Mouse (Mus musculus) midbrain, embryonic 16.5 days (tissue): Measurements from ENCODE around the gene Mt4. TPM values are rescaled to one million over a fixed set of nuclear protein-coding genes. Genes with fewer than 3 reads are reported as not detected.
"Not testable (repeated sequence)": the region's sequence is repeated elsewhere in the genome, so short reads cannot be mapped to it uniquely, and the experiment has no call there.

Experiments used
- ATAC-seq: fragments of 200-750 bp; cut with Nextera tagmentation; 2 replicates; pipeline ENCODE4 v1.8.0; 2017; ENCODE audit warnings: moderate TSS enrichment
- H3K27ac ChIP-seq: fragments of 300-500 bp; sonication (generic); 2 replicates; pipeline ENCODE4 v1.5.1; 2014; ENCODE audit warnings: mild to moderate bottlenecking, low read length, mixed read lengths
- H3K27me3 ChIP-seq: fragments of 300-500 bp; sonication (generic); 2 replicates; pipeline ENCODE4 v1.6.1; 2014; ENCODE audit warnings: low read depth, low read length, mixed read lengths; ENCODE audit not compliant: control insufficient read depth, insufficient read depth
- H3K36me3 ChIP-seq: fragments of 300-500 bp; sonication (generic); 2 replicates; pipeline ENCODE4 v1.6.1; 2014; ENCODE audit warnings: mild to moderate bottlenecking, low read length, moderate library complexity, mixed read lengths; ENCODE audit not compliant: control insufficient read depth, insufficient read depth
- H3K4me1 ChIP-seq: fragments of 300-500 bp; sonication (generic); 2 replicates; pipeline ENCODE4 v1.6.1; 2014; ENCODE audit warnings: mild to moderate bottlenecking, low read length, mixed read lengths; ENCODE audit not compliant: control insufficient read depth, insufficient read depth
- H3K4me2 ChIP-seq: fragments of 300-500 bp; sonication (generic); 2 replicates; pipeline ENCODE4 v1.6.1; 2014; ENCODE audit warnings: mild to moderate bottlenecking, low read length, mixed read lengths
- H3K4me3 ChIP-seq: fragments of 300-500 bp; sonication (generic); 2 replicates; pipeline ENCODE4 v1.5.1; 2014; ENCODE audit warnings: low read depth, mild to moderate bottlenecking, low read length, moderate library complexity, mixed read lengths
- H3K9ac ChIP-seq: fragments of 300-500 bp; sonication (generic); 2 replicates; pipeline ENCODE4 v1.6.1; 2014; ENCODE audit warnings: low read depth, low read length, mixed read lengths
- H3K9me3 ChIP-seq: fragments of 300-500 bp; sonication (generic); replicated peaks from 2 replicates; pipeline ENCODE4 v1.6.1; 2014; ENCODE audit warnings: mild to moderate bottlenecking, low read length, mixed read lengths; ENCODE audit not compliant: control insufficient read depth, poor library complexity, severe bottlenecking
- WGBS: fragments of 180-500 bp; shearing (Covaris S2); extraction: QIAGEN DNeasy Blood & Tissue Kit; methylation state at CpG from one replicate; pipeline ENCODE4 v1.1.7; 2014; 5-methylcytosine and 5-hydroxymethylcytosine counted together
- polyA plus RNA-seq: library from polyadenylated mRNA; unstranded; fragments of >200 nt; fragmentation: Nextera tagmentation; extraction: Ambion mirVana; gene quantifications from 2 replicates; pipeline ENCODE4 v1.2.1, GENCODE M21; 2015

The Mt4 gene
- polyA plus RNA-seq, 1 experiment from 2014 or later = not detected

- Histone ChIP-seq H3K9me3 (no peaks in the 10 kb centered on the region), H3K27ac (no peak overlapping the region), H3K36me3 (no peaks in the 10 kb centered on the region), H3K4me3 (no peak overlapping the region), H3K4me2 (no peak overlapping the region), H3K27me3 (no peaks in the 10 kb centered on the region), H3K4me1 (no peaks in the 10 kb centered on the region), H3K9ac (no peak overlapping the region)
- ATAC-seq = no peak
- 67% methylated on average over 6 of the region's 6 CpGs for WGBS
These were observed 7.7 kb upstream of the Mt4 start for GRCm38 (mm10) chr8:94129133-94129789.

- no peak overlapping the region for H3K27ac ChIP-seq
- H3K36me3 ChIP-seq = no peaks in the 10 kb centered on the region
- no peaks in the 10 kb centered on the region for H3K9me3 ChIP-seq
- no peaks in the 10 kb centered on the region for H3K27me3 ChIP-seq
- no peak overlapping the region for H3K4me2 ChIP-seq
- ATAC-seq = no peak
- 90% methylated on average over 4 of the region's 4 CpGs for WGBS
- no peaks in the 10 kb centered on the region for H3K4me1 ChIP-seq
- H3K9ac ChIP-seq = no peak overlapping the region
- H3K4me3 ChIP-seq = no peak overlapping the region
These were observed 6.9 kb upstream of the Mt4 start for GRCm38 (mm10) chr8:94130126-94130525.

GRCm38 (mm10) chr8:94132096-94132495, 4.9 kb upstream of the Mt4 start:
- Histone ChIP-seq H3K9me3 (no peaks in the 10 kb centered on the region), H3K36me3 (no peaks in the 10 kb centered on the region), H3K4me2 (no peak overlapping the region), H3K4me1 (no peaks in the 10 kb centered on the region), H3K9ac (no peak overlapping the region), H3K27ac (no peak overlapping the region), H3K27me3 (no peaks in the 10 kb centered on the region), H3K4me3 (no peak overlapping the region)
- WGBS = 81% methylated on average over 5 of the region's 5 CpGs
- no peak for ATAC-seq

- H3K4me1 ChIP-seq, H3K36me3 ChIP-seq, ATAC-seq, H3K27ac ChIP-seq, H3K4me3 ChIP-seq, H3K9ac ChIP-seq, H3K4me2 ChIP-seq, H3K9me3 ChIP-seq, H3K27me3 ChIP-seq: not testable (repeated sequence)
- 71% methylated on average over 3 of the region's 3 CpGs for WGBS
These were observed 2.4 kb upstream of the Mt4 start for GRCm38 (mm10) chr8:94134601-94135000.

GRCm38 (mm10) chr8:94135556-94135955, 1.4 kb upstream of the Mt4 start:
- 90% methylated on average over 6 of the region's 6 CpGs for WGBS
- no peaks in the 10 kb centered on the region for H3K9me3 ChIP-seq
- no peaks in the 10 kb centered on the region for H3K36me3 ChIP-seq
- no peak overlapping the region for H3K4me3 ChIP-seq
- H3K9ac ChIP-seq = no peak overlapping the region
- H3K4me2 ChIP-seq = no peak overlapping the region
- no peak for ATAC-seq
- H3K27ac ChIP-seq = no peak overlapping the region
- H3K4me1 ChIP-seq = no peaks in the 10 kb centered on the region
- H3K27me3 ChIP-seq = no peaks in the 10 kb centered on the region

GRCm38 (mm10) chr8:94136192-94136591, 805 bp upstream of the Mt4 start:
- 77% methylated on average over 7 of the region's 7 CpGs for WGBS
- H3K4me1 ChIP-seq = no peaks in the 10 kb centered on the region
- no peak overlapping the region for H3K9ac ChIP-seq
- no peak for ATAC-seq
- no peaks in the 10 kb centered on the region for H3K36me3 ChIP-seq
- H3K9me3 ChIP-seq = no peaks in the 10 kb centered on the region
- H3K27ac ChIP-seq = no peak overlapping the region
- no peak overlapping the region for H3K4me2 ChIP-seq
- no peaks in the 10 kb centered on the region for H3K27me3 ChIP-seq
- no peak overlapping the region for H3K4me3 ChIP-seq

- Histone ChIP-seq H3K9me3 (no peaks in the 10 kb centered on the region), H3K4me2 (no peak overlapping the region), H3K4me1 (no peaks in the 10 kb centered on the region), H3K27me3 (no peaks in the 10 kb centered on the region), H3K27ac (no peak overlapping the region), H3K9ac (no peak overlapping the region), H3K4me3 (no peak overlapping the region), H3K36me3 (no peaks in the 10 kb centered on the region)
- ATAC-seq = no peak
- WGBS = 81% methylated on average over 4 of the region's 4 CpGs
These were observed 3.3 kb downstream of the Mt4 start for GRCm38 (mm10) chr8:94140266-94140795.

- Histone ChIP-seq H3K27ac (no peak overlapping the region), H3K4me1 (peaks cover 13% of the 10 kb centered on the region), H3K9me3 (no peaks in the 10 kb centered on the region), H3K4me3 (no peak overlapping the region), H3K9ac (no peak overlapping the region), H3K36me3 (no peaks in the 10 kb centered on the region), H3K4me2 (no peak overlapping the region), H3K27me3 (no peaks in the 10 kb centered on the region)
- 23% methylated on average over 5 of the region's 5 CpGs for WGBS
- ATAC-seq = no peak
These were observed 11.2 kb downstream of the Mt4 start for GRCm38 (mm10) chr8:94148236-94148635.

GRCm38 (mm10) chr8:94150925-94151324, 13.9 kb downstream of the Mt4 start:
- ATAC-seq = no peak
- Histone ChIP-seq H3K36me3 (no peaks in the 10 kb centered on the region), H3K4me3 (no peak overlapping the region), H3K9ac (no peak overlapping the region), H3K4me1 (peaks cover 17% of the 10 kb centered on the region), H3K27ac (no peak overlapping the region), H3K9me3 (no peaks in the 10 kb centered on the region), H3K4me2 (no peak overlapping the region), H3K27me3 (no peaks in the 10 kb centered on the region)
- WGBS = 81% methylated on average over 5 of the region's 5 CpGs
